Mouse (Mus musculus): ENCODE results near the gene Faah. TPM values are rescaled to one million over a fixed set of nuclear protein-coding genes. Genes with fewer than 3 reads are reported as not detected.

Faah gene
- polyA plus RNA-seq, 1 experiment: 31.6 TPM

- no peaks in the 10 kb centered on the region for H3K36me3 ChIP-seq (ENCODE audit: control insufficient read depth, insufficient read depth, low read length)
- H3K27ac ChIP-seq (ENCODE audit: control insufficient read depth, insufficient read depth, low read depth, low read length): no peak overlapping the region
- H3K4me1 ChIP-seq (ENCODE audit: control insufficient read depth, insufficient read depth, low read length): peaks cover under 1% of the 10 kb centered on the region; the same call in 1 of the 2 replicates
- TF ChIP-seq CTCF (IDR thresholded peaks at IDR 0.05; ENCODE audit: control insufficient read depth, insufficient read depth, insufficient replicate concordance, low read depth, low read length): no peak
- TF ChIP-seq POLR2A (IDR thresholded peaks at IDR 0.05; ENCODE audit: control insufficient read depth, low read depth, low read length): no peak
- H3K4me3 ChIP-seq (ENCODE audit: control insufficient read depth, low read depth, low read length): no peak overlapping the region
- no peaks in the 10 kb centered on the region for H3K27me3 ChIP-seq (ENCODE audit: control insufficient read depth, insufficient read depth, low read length)
These were observed 94.4 kb downstream of the Faah start for GRCm38 (mm10) chr4:115923262-115923880.

GRCm38 (mm10) chr4:115922688-115923087, 95.0 kb downstream of the Faah start:
- no peak for TF ChIP-seq CTCF (IDR thresholded peaks at IDR 0.05; ENCODE audit: control insufficient read depth, insufficient read depth, insufficient replicate concordance, low read depth, low read length)
- no peak for TF ChIP-seq POLR2A (IDR thresholded peaks at IDR 0.05; ENCODE audit: control insufficient read depth, low read depth, low read length)
- no peaks in the 10 kb centered on the region for H3K27me3 ChIP-seq (ENCODE audit: control insufficient read depth, insufficient read depth, low read length)
- H3K27ac ChIP-seq (ENCODE audit: control insufficient read depth, insufficient read depth, low read depth, low read length): no peak overlapping the region

GRCm38 (mm10) chr4:115919911-115920310, 97.8 kb downstream of the Faah start:
- TF ChIP-seq POLR2A (IDR thresholded peaks at IDR 0.05; ENCODE audit: control insufficient read depth, low read depth, low read length) (no peak), CTCF (IDR thresholded peaks at IDR 0.05; ENCODE audit: control insufficient read depth, insufficient read depth, insufficient replicate concordance, low read depth, low read length) (no peak)
- Histone ChIP-seq H3K4me1 (ENCODE audit: control insufficient read depth, insufficient read depth, low read length) (peaks cover 5% of the 10 kb centered on the region), H3K36me3 (ENCODE audit: control insufficient read depth, insufficient read depth, low read length) (no peaks in the 10 kb centered on the region), H3K4me3 (ENCODE audit: control insufficient read depth, low read depth, low read length) (no peak overlapping the region), H3K27me3 (ENCODE audit: control insufficient read depth, insufficient read depth, low read length) (no peaks in the 10 kb centered on the region), H3K27ac (ENCODE audit: control insufficient read depth, insufficient read depth, low read depth, low read length) (no peak overlapping the region)

More at GRCm38 (mm10) chr4:115922688-115923087, 95.0 kb downstream of the Faah start:
- Histone ChIP-seq H3K4me1 (ENCODE audit: control insufficient read depth, insufficient read depth, low read length) (peaks cover 5% of the 10 kb centered on the region), H3K36me3 (ENCODE audit: control insufficient read depth, insufficient read depth, low read length) (no peaks in the 10 kb centered on the region), H3K4me3 (ENCODE audit: control insufficient read depth, low read depth, low read length) (no peak overlapping the region)

Other genes starting within 250 kb of the Faah start
- 71.9 and 78.8 TPM in 2 replicates for gene Tex38, start 236.9 kb downstream of the Faah start, polyA plus RNA-seq (2012; rRNA removed)
- gene Atpaf1, start 233.1 kb downstream of the Faah start, polyA plus RNA-seq (2012; rRNA removed): 11.3 and 12.0 TPM in 2 replicates
- 9.3 and 12.8 TPM in 2 replicates for gene Mob3c, start 189.8 kb downstream of the Faah start, polyA plus RNA-seq (2012; rRNA removed)
- 29.4 and 31.2 TPM in 2 replicates for gene Mknk1, start 178.7 kb downstream of the Faah start, polyA plus RNA-seq (2012; rRNA removed)
- gene Kncn, start 133.5 kb downstream of the Faah start, polyA plus RNA-seq (2012; rRNA removed): 0.96 and 1.0 TPM in 2 replicates
- not detected in 2 replicates for gene 6430628N08Rik, start 127.3 kb downstream of the Faah start, polyA plus RNA-seq (2012; rRNA removed)
- gene Dmbx1, start 78.0 kb downstream of the Faah start, polyA plus RNA-seq (2012; rRNA removed): 0.08 and 0.25 TPM in 2 replicates
- gene Nsun4, start 36.0 kb upstream of the Faah start, polyA plus RNA-seq (2012; rRNA removed): 193 and 263 TPM in 2 replicates
- 108 and 112 TPM in 2 replicates for gene Uqcrh, start 57.1 kb upstream of the Faah start, polyA plus RNA-seq (2012; rRNA removed)
- gene Lrrc41, start 57.3 kb upstream of the Faah start, polyA plus RNA-seq (2012; rRNA removed): 122 and 128 TPM in 2 replicates
- gene Rad54l, start 105.8 kb upstream of the Faah start, polyA plus RNA-seq (2012; rRNA removed): 5.3 and 6.0 TPM in 2 replicates
- 111 and 113 TPM in 2 replicates for gene Pomgnt1, start 105.9 kb upstream of the Faah start, polyA plus RNA-seq (2012; rRNA removed)
- gene Lurap1, start 133.4 kb upstream of the Faah start, polyA plus RNA-seq (2012; rRNA removed): 30.3 and 36.1 TPM in 2 replicates
- gene Tspan1, start 149.7 kb upstream of the Faah start, polyA plus RNA-seq (2012; rRNA removed): 4.3 TPM in 2 replicates
- gene 1700042G07Rik, start 155.4 kb upstream of the Faah start, polyA plus RNA-seq (2012; rRNA removed): 696 and 816 TPM in 2 replicates
- gene Gm49337, start 155.5 kb upstream of the Faah start, polyA plus RNA-seq (2012; rRNA removed): not detected in 2 replicates
- 46.5 TPM in 2 replicates for gene Pik3r3, start 203.7 kb upstream of the Faah start, polyA plus RNA-seq (2012; rRNA removed)

Measured in testis, adult 2 months (tissue).